Comparison of ENCODE assay signal across 27 mouse cellular contexts in genomic region chr8:120333681-120334080, GRCm38 (mm10).
DNase-seq lines count a peak whose midpoint lies in the region; ATAC-seq and TF ChIP-seq lines count a peak whose summit lies in the region.
"Had no signal": no experiment of that assay in that cellular context is flagged by ENCODE, and none has a peak within 500 bp of the region (broad histone marks: within the 10 kb centered on the region; RNA-seq: fewer than 3 reads in every experiment).

No protein-coding gene starts in this region.

- H3K36me3 ChIP-seq in forebrain, embryonic 10.5 days (replicated peaks): peaks cover 2% of the 10 kb centered on the region; the same call in 1 of the 2 replicates
- H3K36me3 ChIP-seq in forebrain, embryonic 13.5 days (ENCODE audit: poor library complexity, severe bottlenecking): no peaks in the 10 kb centered on the region
- no peaks in the 10 kb centered on the region for H3K36me3 ChIP-seq in liver, embryonic 12.5 days
- H3K36me3 ChIP-seq in liver, postnatal 0 days (replicated peaks; ENCODE audit: insufficient read depth, low read length): no peaks in the 10 kb centered on the region
- H3K36me3 ChIP-seq in MEL (ENCODE audit: control insufficient read depth in 1 of 2, insufficient read depth in 2 of 2, low read length in 2 of 2): peaks cover 0 to 17% of the 10 kb centered on the region in 2 experiments; a peak in 2 of 4 replicates
- H3K36me3 ChIP-seq: forebrain, embryonic 15.5 days; heart, embryonic 13.5 days; hindbrain, embryonic 15.5 days; intestine, embryonic 15.5 days; stomach, embryonic 15.5 days had no signal

- no peak overlapping the region for H3K4me2 ChIP-seq in forebrain, embryonic 13.5 days
- H3K4me2 ChIP-seq in liver, embryonic 12.5 days: no peak overlapping the region
- no peak overlapping the region for H3K4me2 ChIP-seq in liver, postnatal 0 days (ENCODE audit: low read depth, low read length)
- H3K4me2 ChIP-seq: forebrain, embryonic 15.5 days; heart, embryonic 13.5 days; hindbrain, embryonic 15.5 days; intestine, embryonic 15.5 days; stomach, embryonic 15.5 days had no signal

- TF ChIP-seq EP300 in liver, postnatal 0 days (IDR thresholded peaks at IDR 0.05; ENCODE audit: low read depth): no peak
- no peak for TF ChIP-seq EP300 in MEL (IDR thresholded peaks at IDR 0.05; ENCODE audit: low read depth in 1 of 2, low read length in 2 of 2)

- H3K9ac ChIP-seq in forebrain, embryonic 13.5 days: no peak overlapping the region
- no peak overlapping the region for H3K9ac ChIP-seq in liver, embryonic 12.5 days
- no peak overlapping the region for H3K9ac ChIP-seq in liver, postnatal 0 days (replicated peaks)
- H3K9ac ChIP-seq in MEL (ENCODE audit: control insufficient read depth, low read depth, low read length, poor library complexity, severe bottlenecking): peak overlapping the region; percentile 72
- H3K9ac ChIP-seq: forebrain, embryonic 15.5 days; hindbrain, embryonic 15.5 days; intestine, embryonic 15.5 days; stomach, embryonic 15.5 days had no signal

- H3K9me3 ChIP-seq in forebrain, embryonic 10.5 days: peaks cover under 1% of the 10 kb centered on the region; the same call in 1 of the 2 replicates
- H3K9me3 ChIP-seq in forebrain, embryonic 13.5 days (replicated peaks): no peaks in the 10 kb centered on the region
- H3K9me3 ChIP-seq in liver, embryonic 12.5 days (replicated peaks): no peaks in the 10 kb centered on the region
- no peaks in the 10 kb centered on the region; the same call in 1 of the 2 replicates for H3K9me3 ChIP-seq in liver, postnatal 0 days (ENCODE audit: low read length)
- H3K9me3 ChIP-seq in MEL (replicated peaks; ENCODE audit: insufficient read depth, low read length): no peaks in the 10 kb centered on the region
- H3K9me3 ChIP-seq: forebrain, embryonic 15.5 days; heart, embryonic 13.5 days; hindbrain, embryonic 15.5 days; intestine, embryonic 15.5 days; stomach, embryonic 15.5 days had no signal

- peaks cover 91% of the 10 kb centered on the region for H3K4me1 ChIP-seq in forebrain, embryonic 10.5 days
- peaks cover 54% of the 10 kb centered on the region for H3K4me1 ChIP-seq in forebrain, embryonic 13.5 days
- H3K4me1 ChIP-seq in liver, embryonic 12.5 days: peaks cover 80% of the 10 kb centered on the region
- H3K4me1 ChIP-seq in liver, postnatal 0 days (ENCODE audit: insufficient read depth): peaks cover 31% of the 10 kb centered on the region
- H3K4me1 ChIP-seq in MEL (ENCODE audit: control insufficient read depth in 1 of 2, insufficient read depth in 2 of 2, low read length in 2 of 2): peaks cover 7 to 42% of the 10 kb centered on the region in 2 experiments

- H3K27ac ChIP-seq in forebrain, embryonic 10.5 days: peak overlapping the region; percentile 91
- H3K27ac ChIP-seq in forebrain, embryonic 13.5 days: no peak overlapping the region
- H3K27ac ChIP-seq in liver, embryonic 12.5 days: peak overlapping the region; percentile 52
- H3K27ac ChIP-seq in liver, postnatal 0 days (ENCODE audit: low read depth): no peak overlapping the region
- H3K27ac ChIP-seq in MEL (ENCODE audit: control insufficient read depth, low read depth, low read length): peak overlapping the region; percentile 96
- H3K27ac ChIP-seq: intestine, embryonic 15.5 days had no signal

- 90% methylated on average over 4 of the region's 4 CpGs for WGBS in forebrain, embryonic 10.5 days
- WGBS in forebrain, embryonic 13.5 days: 87% methylated on average over 4 of the region's 4 CpGs
- WGBS in liver, embryonic 12.5 days (ENCODE audit: insufficient replicate concordance): 47% methylated on average over 4 of the region's 4 CpGs
- WGBS in liver, postnatal 0 days (ENCODE audit: insufficient replicate concordance): 76% methylated on average over 4 of the region's 4 CpGs

- H3K27me3 ChIP-seq in forebrain, embryonic 10.5 days (ENCODE audit: poor library complexity, severe bottlenecking): peaks cover 72% of the 10 kb centered on the region
- peaks cover 6% of the 10 kb centered on the region for H3K27me3 ChIP-seq in forebrain, embryonic 13.5 days
- no peaks in the 10 kb centered on the region for H3K27me3 ChIP-seq in liver, embryonic 12.5 days (replicated peaks)
- H3K27me3 ChIP-seq in liver, postnatal 0 days (ENCODE audit: insufficient read depth, low read length): no peaks in the 10 kb centered on the region
- no peaks in the 10 kb centered on the region for H3K27me3 ChIP-seq in MEL (ENCODE audit: control insufficient read depth in 1 of 2, insufficient read depth in 2 of 2, low read length in 2 of 2)
- H3K27me3 ChIP-seq: CH12.LX; forebrain, embryonic 15.5 days; heart, embryonic 13.5 days; hindbrain, embryonic 15.5 days; intestine, embryonic 15.5 days; stomach, embryonic 15.5 days had no signal

- no peak for TF ChIP-seq RAD21 in MEL (IDR thresholded peaks at IDR 0.05; ENCODE audit: low read depth, low read length)

- H3K79me2 ChIP-seq in MEL (ENCODE audit: control insufficient read depth, insufficient read depth, low read length, poor library complexity): peaks cover 7% of the 10 kb centered on the region

- ATAC-seq in forebrain, embryonic 13.5 days: no peak
- ATAC-seq in liver, embryonic 12.5 days: no peak
- ATAC-seq in liver, postnatal 0 days: no peak
- ATAC-seq: forebrain, embryonic 15.5 days; intestine, embryonic 15.5 days; midbrain, embryonic 16.5 days had no signal

- no peak overlapping the region for H3K4me3 ChIP-seq in forebrain, embryonic 10.5 days
- no peak overlapping the region for H3K4me3 ChIP-seq in forebrain, embryonic 13.5 days
- H3K4me3 ChIP-seq in liver, embryonic 12.5 days: no peak overlapping the region
- H3K4me3 ChIP-seq in liver, postnatal 0 days (ENCODE audit: low read depth, low read length): no peak overlapping the region
- H3K4me3 ChIP-seq in MEL (ENCODE audit: control insufficient read depth in 1 of 2, insufficient read depth in 1 of 2, low read depth in 2 of 2, low read length in 2 of 2): peak overlapping the region; percentile 47 to 56
- H3K4me3 ChIP-seq: erythroblast, embryonic 14.5 days; forebrain, embryonic 15.5 days; heart, embryonic 13.5 days; hindbrain, embryonic 15.5 days; intestine, embryonic 15.5 days; layer of hippocampus, adult 2 months; stomach, embryonic 15.5 days had no signal

- peak in 1 of 2 experiments; percentile 10; a peak in 1 of 4 replicates for TF ChIP-seq POLR2A in MEL (IDR thresholded peaks at IDR 0.05; ENCODE audit: control insufficient read depth in 1 of 2, insufficient read depth in 1 of 2, low read depth in 1 of 2, low read length in 2 of 2, poor library complexity in 1 of 2)

- DNase-seq in forebrain, embryonic 10.5 days (ENCODE audit: extremely low spot score, low spot score): no peak
- no peak for DNase-seq in liver, postnatal 0 days
- DNase-seq in MEL (ENCODE audit: low read depth, low spot score): peak; percentile 61
- DNase-seq in adipocyte (ENCODE audit: low spot score): no peak
- DNase-seq in lung, postnatal 10 days: no peak
- DNase-seq: adrenal gland, postnatal 36 days; cerebellum, adult 18-20 months; cerebellum, postnatal 14 days; gastrocnemius, postnatal 25 days; heart, adult 18-20 months; heart, postnatal 10 days; kidney, adult 2 months; kidney, postnatal 36 days; lung, postnatal 4 days; right cerebral cortex, postnatal 25 days; thymus, postnatal 14 days had no signal

- no peak for TF ChIP-seq CTCF in liver, postnatal 0 days (IDR thresholded peaks at IDR 0.05; ENCODE audit: low read depth)
- TF ChIP-seq CTCF in MEL (IDR thresholded peaks at IDR 0.05 in 2 of 3, conservative IDR thresholded peaks at IDR 0.05 in 1 of 3; ENCODE audit: control insufficient read depth in 1 of 3, insufficient read depth in 1 of 3, low read depth in 2 of 3, low read length in 3 of 3, poor library complexity in 1 of 3, severe bottlenecking in 1 of 3): no peak

TF ChIP-seq in MEL, 35 proteins besides CTCF, POLR2A, EP300 and RAD21:
- TF ChIP-seq TAL1 (IDR thresholded peaks at IDR 0.05; ENCODE audit: low read length) (0 out of 2 replicates have a peak, but pooled peaks have one; percentile 22), ETS1 (IDR thresholded peaks at IDR 0.05; ENCODE audit: low read depth, low read length) (peak; percentile 27; the same call in 1 of the 2 replicates), USF1 (IDR thresholded peaks at IDR 0.05; ENCODE audit: low read depth, low read length) (no peak), CHD1 (IDR thresholded peaks at IDR 0.05; ENCODE audit: low read depth, low read length) (0 out of 2 replicates have a peak, but pooled peaks have one; percentile 29), POLR2AphosphoS2 (IDR thresholded peaks at IDR 0.05; ENCODE audit: low read length) (0 out of 2 replicates have a peak, but pooled peaks have one; percentile 39), NRF1 (IDR thresholded peaks at IDR 0.05; ENCODE audit: insufficient read depth, low read depth, low read length, poor library complexity, severe bottlenecking) (no peak)

Comparison
In these comparisons a context has a peak if more than half of its experiments do, and no peak if none do; other contexts are left out.
1. H3K27ac ChIP-seq: peak in forebrain, embryonic 10.5 days (single experiment), liver, embryonic 12.5 days (single experiment) and MEL (single experiment); none in forebrain, embryonic 13.5 days (single experiment) and liver, postnatal 0 days (single experiment).
2. H3K4me3 ChIP-seq: peak in MEL (2 of 2); none in forebrain, embryonic 10.5 days (single experiment), forebrain, embryonic 13.5 days (single experiment), liver, embryonic 12.5 days (single experiment) and liver, postnatal 0 days (single experiment).